Comparison of ENCODE assay signal across 13 mouse cellular contexts in genomic region chrX:139257072-139257471, GRCm38 (mm10). TPM values are rescaled to one million over a fixed set of nuclear protein-coding genes. Genes with fewer than 3 reads are reported as not detected.
DNase-seq lines count a peak whose midpoint lies in the region.
"Had no signal": no experiment of that assay in that cellular context is flagged by ENCODE, and none has a peak within 500 bp of the region (broad histone marks: within the 10 kb centered on the region; RNA-seq: fewer than 3 reads in every experiment).

No protein-coding gene starts in this region.

- DNase-seq in adrenal gland, postnatal 10 days: peak; percentile 1
- DNase-seq in adrenal gland, adult (ENCODE audit: inconsistent age in 2 of 2, low spot score in 1 of 2): no peak
- peak; percentile 4 to 30 for DNase-seq in kidney, postnatal 25 days
- no peak for DNase-seq in kidney, adult 18-20 months
- peak; percentile 11 for DNase-seq in 3T3-L1 (ENCODE audit: low read depth, low spot score)
- DNase-seq in NIH3T3 (ENCODE audit: low read depth): peak; percentile 17
- DNase-seq in yolk sac, embryonic 10.5 days (ENCODE audit: low spot score): no peak
- DNase-seq: adrenal gland, postnatal 25 days; cerebellum, adult 18-20 months; cerebellum, adult 9-11 months; embryo, embryonic 11 days; gastrocnemius, adult 2 months; gastrocnemius, postnatal 25 days had no signal

RNA-seq across cellular contexts. Expression of gene Mum1l1, which starts 47.2 kb away (rescaled TPM):
- 1 to 10 TPM; 4.5 to 6.3 TPM for total RNA-seq in adrenal gland, postnatal 10 days (2021)

Comparison
In these comparisons a context has a peak if more than half of its experiments do, and no peak if none do; other contexts are left out.
1. DNase-seq: peak in adrenal gland, postnatal 10 days (single experiment), kidney, postnatal 25 days (2 of 2), 3T3-L1 (single experiment) and NIH3T3 (single experiment); none in adrenal gland, adult (0 of 2), kidney, adult 18-20 months (single experiment) and yolk sac, embryonic 10.5 days (single experiment).